Mouse (Mus musculus): ENCODE measurements at regions not wholly inside any gene's neighbourhood (a gene's known extent, or its start where the extent isn't known, plus 50 kb on each side); places are given as distances from the start of the nearest gene placed in this dataset.

GRCm38 (mm10) chr5:111929991-111930339 lies 196.2 kb downstream of the Gm26897 start:
- no peaks in the 10 kb centered on the region for H3K4me1 ChIP-seq (ENCODE audit: insufficient read depth, low read depth, low read length)
- H3K4me2 ChIP-seq (replicated peaks; ENCODE audit: low read depth, low read length): no peak overlapping the region
- no peak overlapping the region for H3K27ac ChIP-seq (ENCODE audit: low read length)
- WGBS: 20% methylated on average over 3 of the region's 3 CpGs
- TF ChIP-seq EP300 (IDR thresholded peaks at IDR 0.05) (no peak), CTCF (IDR thresholded peaks at IDR 0.05) (no peak)
- no peaks in the 10 kb centered on the region for H3K9me3 ChIP-seq (ENCODE audit: low read length)
- H3K9ac ChIP-seq (replicated peaks; ENCODE audit: low read depth): no peak overlapping the region
- no peak overlapping the region for H3K4me3 ChIP-seq (ENCODE audit: low read depth, low read length)
- DNase-seq (ENCODE audit: low spot score) (no peak), ATAC-seq (no peak)
- H3K27me3 ChIP-seq (replicated peaks; ENCODE audit: insufficient read depth, low read length): no peaks in the 10 kb centered on the region
- H3K36me3 ChIP-seq (ENCODE audit: insufficient read depth, low read length): no peaks in the 10 kb centered on the region

- no peaks in the 10 kb centered on the region for H3K9me3 ChIP-seq (ENCODE audit: low read length)
- H3K4me3 ChIP-seq (ENCODE audit: low read depth, low read length): no peak overlapping the region
- no peak for DNase-seq (ENCODE audit: low spot score)
- no peaks in the 10 kb centered on the region for H3K27me3 ChIP-seq (replicated peaks; ENCODE audit: insufficient read depth, low read length)
- TF ChIP-seq EP300 (IDR thresholded peaks at IDR 0.05) (no peak), CTCF (IDR thresholded peaks at IDR 0.05) (peak; percentile 61)
- no peak overlapping the region for H3K4me2 ChIP-seq (replicated peaks; ENCODE audit: low read depth, low read length)
- H3K27ac ChIP-seq (ENCODE audit: low read length): no peak overlapping the region
- no peak for ATAC-seq
- no peak overlapping the region for H3K9ac ChIP-seq (replicated peaks; ENCODE audit: low read depth)
- no peaks in the 10 kb centered on the region for H3K4me1 ChIP-seq (ENCODE audit: insufficient read depth, low read depth, low read length)
- H3K36me3 ChIP-seq (ENCODE audit: insufficient read depth, low read length): no peaks in the 10 kb centered on the region
- 67% methylated on average over 3 of the region's 3 CpGs for WGBS
These were observed 198.0 kb downstream of the Gm26897 start for GRCm38 (mm10) chr5:111931733-111932132.

GRCm38 (mm10) chr5:111935381-111936134 lies 201.8 kb downstream of the Gm26897 start:
- TF ChIP-seq EP300 (IDR thresholded peaks at IDR 0.05): no peak
- TF ChIP-seq CTCF (IDR thresholded peaks at IDR 0.05): no peak
- no peaks in the 10 kb centered on the region for H3K9me3 ChIP-seq (ENCODE audit: low read length)
- H3K4me1 ChIP-seq (ENCODE audit: insufficient read depth, low read depth, low read length): no peaks in the 10 kb centered on the region
- no peak overlapping the region for H3K4me3 ChIP-seq (ENCODE audit: low read depth, low read length)
- DNase-seq (ENCODE audit: low spot score) (no peak), ATAC-seq (no peak)
- H3K27me3 ChIP-seq (replicated peaks; ENCODE audit: insufficient read depth, low read length): no peaks in the 10 kb centered on the region
- H3K27ac ChIP-seq (ENCODE audit: low read length): no peak overlapping the region
- no peaks in the 10 kb centered on the region for H3K36me3 ChIP-seq (ENCODE audit: insufficient read depth, low read length)
- 78% methylated on average over 3 of the region's 3 CpGs for WGBS
- H3K9ac ChIP-seq (replicated peaks; ENCODE audit: low read depth): no peak overlapping the region
- H3K4me2 ChIP-seq (replicated peaks; ENCODE audit: low read depth, low read length): no peak overlapping the region

- no peak overlapping the region for H3K4me3 ChIP-seq (ENCODE audit: low read depth, low read length)
- WGBS: 64% methylated on average over 14 of the region's 16 CpGs
- no peaks in the 10 kb centered on the region for H3K36me3 ChIP-seq (ENCODE audit: insufficient read depth, low read length)
- no peak overlapping the region for H3K27ac ChIP-seq (ENCODE audit: low read length)
- DNase-seq (ENCODE audit: low spot score) (no peak), ATAC-seq (no peak)
- no peaks in the 10 kb centered on the region for H3K9me3 ChIP-seq (ENCODE audit: low read length)
- TF ChIP-seq EP300 (IDR thresholded peaks at IDR 0.05) (no peak), CTCF (IDR thresholded peaks at IDR 0.05) (no peak)
- H3K9ac ChIP-seq (replicated peaks; ENCODE audit: low read depth): no peak overlapping the region
- no peak overlapping the region for H3K4me2 ChIP-seq (replicated peaks; ENCODE audit: low read depth, low read length)
- H3K27me3 ChIP-seq (replicated peaks; ENCODE audit: insufficient read depth, low read length): no peaks in the 10 kb centered on the region
- H3K4me1 ChIP-seq (ENCODE audit: insufficient read depth, low read depth, low read length): no peaks in the 10 kb centered on the region
These were observed 208.1 kb downstream of the Gm26897 start for GRCm38 (mm10) chr5:111941831-111942230.

GRCm38 (mm10) chr5:111942792-111943191 lies 209.1 kb downstream of the Gm26897 start:
- no peak for DNase-seq (ENCODE audit: low spot score)
- no peak for ATAC-seq
- 91% methylated on average over 2 of the region's 2 CpGs for WGBS
- no peak overlapping the region for H3K4me2 ChIP-seq (replicated peaks; ENCODE audit: low read depth, low read length)
- H3K9me3 ChIP-seq (ENCODE audit: low read length): no peaks in the 10 kb centered on the region
- TF ChIP-seq CTCF (IDR thresholded peaks at IDR 0.05): no peak
- no peak for TF ChIP-seq EP300 (IDR thresholded peaks at IDR 0.05)
- H3K4me3 ChIP-seq (ENCODE audit: low read depth, low read length): no peak overlapping the region
- no peak overlapping the region for H3K27ac ChIP-seq (ENCODE audit: low read length)
- no peak overlapping the region for H3K9ac ChIP-seq (replicated peaks; ENCODE audit: low read depth)
- H3K4me1 ChIP-seq (ENCODE audit: insufficient read depth, low read depth, low read length): no peaks in the 10 kb centered on the region
- no peaks in the 10 kb centered on the region for H3K36me3 ChIP-seq (ENCODE audit: insufficient read depth, low read length)
- no peaks in the 10 kb centered on the region for H3K27me3 ChIP-seq (replicated peaks; ENCODE audit: insufficient read depth, low read length)

- no peaks in the 10 kb centered on the region for H3K4me1 ChIP-seq (ENCODE audit: insufficient read depth, low read depth, low read length)
- no peak overlapping the region for H3K4me3 ChIP-seq (ENCODE audit: low read depth, low read length)
- TF ChIP-seq EP300 (IDR thresholded peaks at IDR 0.05): no peak
- H3K9me3 ChIP-seq (ENCODE audit: low read length): no peaks in the 10 kb centered on the region
- no peak overlapping the region for H3K27ac ChIP-seq (ENCODE audit: low read length)
- no peak for DNase-seq (ENCODE audit: low spot score)
- H3K9ac ChIP-seq (replicated peaks; ENCODE audit: low read depth): no peak overlapping the region
- no peak overlapping the region for H3K4me2 ChIP-seq (replicated peaks; ENCODE audit: low read depth, low read length)
- WGBS: 67% methylated on average over 21 of the region's 21 CpGs
- no peaks in the 10 kb centered on the region for H3K27me3 ChIP-seq (replicated peaks; ENCODE audit: insufficient read depth, low read length)
- H3K36me3 ChIP-seq (ENCODE audit: insufficient read depth, low read length): no peaks in the 10 kb centered on the region
- ATAC-seq: no peak
These were observed 209.8 kb downstream of the Gm26897 start for GRCm38 (mm10) chr5:111943337-111944162.
